Mouse (Mus musculus): ENCODE results near the gene Tmem63b.
A peak's percentile ranks its signal among the peaks of the same experiment; 100 is the strongest.

The Tmem63b gene

DNA sequence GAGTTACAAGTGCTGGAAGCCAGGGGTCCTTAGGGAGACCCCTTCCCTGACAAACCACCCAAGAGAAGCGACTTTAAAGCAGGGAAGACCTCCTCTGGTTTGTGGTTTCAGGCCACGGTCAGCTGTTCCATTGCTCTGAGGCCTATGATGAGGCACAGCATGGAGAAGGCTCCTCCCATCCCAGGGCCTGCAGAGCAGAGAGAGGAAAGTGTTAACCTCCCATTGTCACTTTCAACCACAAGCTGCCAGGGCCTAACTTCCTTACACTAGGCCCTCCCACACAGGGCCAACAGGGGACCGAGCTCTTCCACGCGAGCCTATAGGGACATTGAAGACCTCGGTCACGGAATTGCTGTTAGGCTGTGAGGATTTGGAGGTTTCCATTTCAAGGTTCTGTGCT, 16.5 kb upstream of the Tmem63b start:
- no peak for DNase-seq

DNA sequence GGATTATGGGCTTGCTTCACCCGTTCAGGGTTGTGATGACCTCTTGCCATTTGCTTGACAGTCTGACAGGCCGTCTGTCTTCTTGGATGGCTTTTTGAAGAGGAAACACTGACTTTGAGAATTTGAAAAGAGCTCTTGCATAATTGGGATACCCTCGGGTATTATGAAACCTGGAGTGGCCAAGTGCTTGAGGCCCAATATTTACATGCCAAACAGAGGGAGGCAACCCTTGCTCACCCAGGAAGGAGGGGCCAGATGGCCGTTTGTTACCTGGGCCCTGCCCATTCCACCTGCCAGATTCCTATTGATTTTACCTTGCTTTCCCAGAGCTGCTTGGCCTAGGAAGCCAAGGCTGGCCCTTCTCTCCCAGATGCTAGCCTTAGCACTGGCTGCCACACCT, 15.5 kb upstream of the Tmem63b start:
- DNase-seq = no peak

DNA sequence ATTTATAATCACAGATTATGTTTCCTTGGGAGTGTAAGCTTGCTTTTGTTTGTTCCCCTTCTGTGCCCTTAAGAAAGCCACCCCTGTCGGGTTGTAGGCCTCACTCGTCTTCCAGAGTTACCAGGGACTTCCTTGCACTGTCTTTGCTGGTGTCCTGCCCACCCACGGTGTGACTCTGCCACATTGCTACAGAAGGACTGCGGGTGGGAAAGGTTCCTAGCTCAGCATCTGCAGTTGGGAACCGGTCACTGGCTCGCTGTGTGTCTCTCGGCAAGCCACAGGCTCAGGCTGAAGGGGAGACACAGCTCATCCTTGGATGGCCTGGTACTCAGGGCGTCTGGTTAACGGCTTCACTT, 14.5 kb upstream of the Tmem63b start:
- no peak for DNase-seq

DNA sequence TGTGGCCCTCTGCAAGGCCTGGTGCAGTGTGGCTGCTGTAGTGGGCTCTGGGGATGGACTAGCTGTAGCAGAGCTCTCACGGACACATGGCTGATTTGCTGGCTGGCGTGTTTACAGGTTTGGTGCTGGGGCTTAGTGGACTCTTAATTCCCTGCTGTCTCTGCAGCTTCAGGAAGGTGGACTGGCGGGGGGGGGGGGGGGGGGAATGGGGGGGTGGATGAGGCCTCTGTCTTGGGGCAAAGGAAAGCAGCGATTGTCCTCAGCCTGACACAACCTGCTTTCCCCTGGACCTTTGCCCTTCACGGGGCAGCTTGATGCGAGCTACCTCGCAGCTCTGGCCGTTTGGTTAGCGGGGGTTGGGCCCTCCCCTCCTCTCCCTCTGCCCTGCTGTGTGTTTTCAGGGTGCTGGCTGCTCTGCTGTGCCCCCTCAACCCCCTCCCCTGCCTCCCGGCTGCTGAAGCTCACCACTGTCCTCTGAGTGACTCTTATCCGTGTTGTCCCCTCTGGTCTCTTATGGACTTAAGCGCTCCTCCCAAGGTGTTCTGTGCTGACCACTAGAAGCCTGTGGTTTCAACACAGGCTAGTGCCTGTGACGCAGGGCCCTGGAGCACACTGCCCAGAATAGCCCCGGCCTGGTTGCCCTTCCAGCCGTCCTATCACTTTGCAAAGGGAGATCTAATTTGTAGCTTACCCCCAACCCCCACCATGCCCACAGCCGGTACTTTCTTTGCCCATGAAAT, 14.0 kb upstream of the Tmem63b start:
- DNase-seq = peak in 1 of 2 experiments; percentile 46

DNA sequence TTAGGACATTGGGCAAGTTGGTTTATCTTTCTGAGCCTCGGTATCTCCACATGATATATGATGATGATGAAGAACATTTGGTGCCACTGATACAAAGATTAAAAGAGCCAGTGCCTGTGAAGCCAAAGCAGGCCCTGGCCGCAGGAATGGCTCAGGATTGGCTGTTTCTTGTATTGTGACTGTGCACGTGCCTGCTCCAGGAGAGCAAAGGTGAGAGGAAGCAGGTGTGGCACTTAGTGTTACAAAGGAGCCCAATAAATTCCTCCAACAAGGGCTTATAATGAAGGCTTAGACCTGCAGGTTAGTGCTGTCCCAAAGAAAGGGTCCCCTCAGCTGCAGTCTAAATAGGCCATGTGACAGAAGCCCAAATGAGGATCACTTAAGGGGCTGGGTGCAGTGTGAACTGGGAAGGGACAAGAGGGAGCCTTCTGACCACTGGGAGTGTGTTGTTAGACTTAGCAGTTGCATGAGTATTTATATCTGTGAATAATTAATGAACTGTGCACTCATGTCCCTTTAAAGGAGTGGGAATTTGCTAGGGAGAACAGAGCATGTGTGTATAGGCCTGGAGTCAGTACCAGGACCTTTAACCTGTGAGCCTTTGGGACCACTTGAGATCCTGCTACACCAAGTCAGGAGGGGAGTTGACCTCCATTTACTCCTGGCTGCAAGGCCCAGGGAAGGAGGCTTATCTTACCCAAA, 12.5 kb upstream of the Tmem63b start:
- no peak for DNase-seq

DNA sequence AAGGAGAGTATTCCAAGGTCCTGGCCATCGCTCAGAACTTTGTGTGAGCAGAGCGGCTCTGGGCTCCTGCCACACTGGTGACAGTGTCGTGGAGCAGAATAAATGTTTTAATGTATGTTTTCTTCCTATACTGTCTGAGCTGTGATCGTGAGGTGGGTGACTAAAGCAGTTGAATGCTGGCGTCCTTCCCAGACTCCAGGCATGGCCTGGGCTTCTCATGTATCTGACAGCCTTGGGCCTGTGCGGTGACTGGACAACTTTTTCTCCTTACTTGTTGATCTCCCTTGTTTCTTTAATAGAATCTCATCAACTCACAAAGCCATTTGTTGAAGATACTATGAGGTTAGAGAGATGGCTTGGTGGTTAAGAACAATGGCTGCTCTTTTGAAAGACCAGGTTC, 11.7 kb upstream of the Tmem63b start:
- DNase-seq = no peak

DNA sequence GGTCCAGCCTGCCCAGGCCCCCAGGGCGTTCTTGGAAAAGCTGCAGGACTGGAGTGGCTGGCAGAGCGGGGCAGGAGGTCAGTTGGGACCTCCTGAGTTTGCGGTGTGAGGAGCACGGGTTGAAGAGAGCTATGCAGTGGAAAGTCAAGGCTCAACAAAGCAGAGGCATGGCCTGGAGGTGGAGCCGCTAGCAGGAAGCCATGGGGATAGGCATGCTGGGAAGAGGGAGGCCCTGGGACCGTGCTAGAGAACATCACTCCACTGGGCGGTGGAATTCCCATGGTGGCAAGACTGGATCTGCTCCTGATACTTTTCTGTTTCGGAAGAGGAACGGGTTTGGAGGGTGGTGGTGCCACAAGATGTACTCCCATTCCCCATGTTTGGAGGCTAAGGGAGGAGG, 10.3 kb upstream of the Tmem63b start:
- DNase-seq = no peak

DNA sequence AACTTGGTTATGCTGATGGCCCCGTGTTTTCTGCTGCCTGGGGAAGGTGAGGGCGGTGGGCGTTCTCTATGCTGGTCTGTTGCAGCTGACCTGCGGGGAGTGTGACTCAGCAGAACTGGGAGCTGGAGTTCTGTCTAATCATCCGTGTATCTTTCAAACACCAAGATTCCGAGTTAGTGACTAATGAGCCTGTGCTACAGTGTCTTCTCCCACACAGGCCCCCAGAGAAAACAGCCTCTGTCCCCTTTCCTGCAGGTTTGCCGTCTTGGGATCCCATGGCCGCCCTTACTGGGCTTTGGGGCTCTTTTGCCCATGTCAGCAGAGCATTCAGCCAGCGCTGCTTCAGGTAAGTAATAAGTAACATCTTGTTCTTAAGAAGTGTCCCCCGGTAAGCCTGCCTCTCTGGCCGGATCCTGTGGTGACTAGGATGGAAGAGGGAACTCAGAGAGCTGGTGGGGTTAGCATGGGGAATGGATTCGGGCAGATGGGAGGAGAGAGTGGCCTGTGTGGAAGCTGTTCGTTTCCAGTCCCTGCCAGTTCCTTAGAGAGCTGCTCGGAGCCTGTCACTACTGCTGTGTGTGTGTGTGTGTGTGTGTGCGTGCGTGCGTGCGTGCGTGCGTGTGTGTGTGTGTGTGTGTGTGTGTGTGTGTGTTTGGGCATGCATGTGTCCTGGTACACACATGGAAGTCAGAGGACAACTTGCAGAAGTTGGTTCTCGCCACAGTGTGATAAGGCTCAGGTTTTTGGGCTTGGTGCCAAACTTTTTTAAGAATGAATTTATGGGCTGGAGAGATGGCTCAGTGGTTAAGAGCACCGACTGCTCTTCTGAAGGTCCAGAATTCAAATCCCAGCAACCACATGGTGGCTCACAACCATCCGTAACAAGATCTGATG, 8.8 kb upstream of the Tmem63b start:
- DNase-seq = no peak

DNA sequence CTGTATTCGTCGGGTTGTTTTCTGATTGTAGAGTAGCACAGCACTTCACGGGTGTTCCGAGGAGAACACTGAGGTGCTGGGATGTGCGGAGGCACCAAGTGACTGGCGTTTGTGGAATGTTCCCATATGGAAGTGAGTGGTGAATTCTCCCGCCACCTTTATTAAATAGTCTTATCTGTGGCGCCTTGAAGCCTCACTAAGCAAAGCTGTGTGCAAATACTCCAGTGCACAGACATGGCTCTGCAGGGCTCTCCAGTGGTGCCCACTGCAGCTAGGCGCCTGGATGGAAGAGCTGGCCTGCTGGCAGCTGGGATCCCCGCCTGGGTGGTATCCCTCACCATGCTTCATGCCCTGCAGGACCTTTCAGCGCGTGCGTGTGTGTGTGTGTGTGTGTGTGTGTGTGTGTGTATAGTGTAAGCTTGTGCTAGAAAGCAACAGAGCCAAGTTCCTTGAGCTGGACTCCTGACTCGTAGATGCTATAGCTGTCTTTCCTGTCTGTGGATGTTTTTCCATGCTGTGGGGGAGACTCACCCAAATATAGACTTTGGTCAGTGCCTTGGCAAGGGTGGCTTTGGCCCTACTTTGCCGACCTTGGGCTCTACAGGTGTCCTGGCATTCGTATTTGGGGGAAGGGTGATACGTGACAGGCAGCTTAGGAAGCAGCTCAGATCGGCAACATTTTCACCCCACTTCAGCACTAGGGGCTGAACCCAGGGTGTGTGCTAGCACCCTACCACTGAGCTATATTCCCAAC, 7.3 kb upstream of the Tmem63b start:
- DNase-seq = no peak

DNA sequence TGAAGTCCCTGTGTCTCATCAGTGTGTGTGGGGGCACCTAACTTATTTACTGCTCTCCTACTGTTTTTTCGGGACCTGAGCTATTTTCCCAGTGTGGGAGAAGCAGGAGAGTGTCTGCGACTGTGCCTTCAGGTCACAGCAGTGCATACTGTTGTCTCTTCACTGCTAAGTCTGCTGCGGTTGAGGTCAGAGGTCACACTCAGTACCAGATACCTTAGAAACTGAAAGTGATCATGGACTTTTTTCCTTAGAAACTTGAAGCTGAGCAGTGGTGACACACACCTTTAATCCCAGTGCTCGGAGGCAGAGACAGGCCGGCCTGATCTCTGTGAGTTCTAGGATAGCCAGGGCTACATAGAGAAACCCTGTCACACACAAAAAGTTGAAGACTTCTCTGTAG, 5.5 kb upstream of the Tmem63b start:
- no peak for DNase-seq

DNA sequence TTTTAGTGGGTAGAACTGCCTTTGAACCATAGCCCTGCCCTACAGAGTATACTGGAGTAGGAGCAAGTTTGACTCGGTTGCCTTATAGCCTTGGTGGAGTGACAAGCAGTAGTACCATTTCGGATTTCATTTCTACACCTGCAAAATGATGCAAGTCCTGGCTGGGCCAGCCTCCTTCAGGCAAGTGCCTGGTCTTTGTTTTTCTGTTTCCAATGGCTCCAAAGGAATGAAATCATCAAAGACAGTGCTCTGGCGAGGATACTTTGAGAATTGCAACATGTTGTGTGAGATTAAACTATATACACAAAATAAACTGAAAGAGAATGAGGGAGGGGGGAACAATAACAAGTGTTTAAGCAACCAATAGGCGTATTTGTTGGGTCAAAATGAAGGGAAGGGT, 3.3 kb upstream of the Tmem63b start:
- no peak for DNase-seq

DNA sequence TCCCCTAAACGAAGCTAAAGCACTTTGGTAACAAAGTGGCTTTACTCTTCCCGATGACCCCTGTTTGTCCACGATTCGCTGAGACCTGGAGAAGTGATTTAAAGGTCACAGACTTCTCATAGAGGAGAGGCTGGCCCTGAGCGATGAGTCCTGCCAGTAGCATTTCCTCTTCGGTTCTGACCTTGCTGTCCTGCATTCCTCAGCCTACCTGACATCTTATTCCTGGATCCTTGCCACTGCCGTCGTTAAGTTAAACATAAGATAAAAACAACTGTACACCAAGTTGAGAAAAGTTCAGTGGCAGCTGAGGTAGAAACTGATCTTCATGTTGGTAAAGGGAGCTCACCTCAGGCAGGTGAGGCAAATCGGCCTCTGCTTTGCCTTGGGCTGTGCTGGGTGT, 2.4 kb upstream of the Tmem63b start:
- DNase-seq = no peak

DNA sequence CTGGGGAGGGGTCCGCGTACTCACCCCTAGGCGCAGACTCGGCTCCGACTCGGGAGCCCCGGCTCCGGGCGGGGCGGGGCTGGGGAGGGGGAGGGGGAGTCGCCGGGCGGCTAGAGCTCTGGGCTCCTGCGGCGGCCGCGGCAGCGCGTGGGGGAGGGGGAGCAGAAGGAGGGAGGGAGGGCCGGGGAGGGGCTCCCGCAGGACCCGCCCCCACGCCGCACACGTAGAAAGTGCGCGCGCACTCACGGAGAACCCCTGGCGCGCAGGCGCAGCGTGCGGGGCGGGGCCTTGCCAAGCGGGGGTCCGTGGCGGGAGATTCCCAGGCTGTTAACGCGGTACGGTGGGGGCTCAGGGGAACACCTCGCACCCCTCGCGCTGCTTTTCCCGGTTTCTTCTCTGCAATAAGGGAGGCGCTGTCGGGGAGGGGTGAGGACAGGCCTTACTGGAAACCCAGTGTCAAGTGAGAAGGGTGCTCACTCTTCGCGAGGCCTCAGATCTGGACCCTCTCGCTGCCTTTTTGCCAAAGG, 549 bp downstream of the Tmem63b start, which contains the start of gene Mrpl14:
Mrpl14 (plus strand) TSS at position 230 of the 527 bp plus-strand sequence.
- peak; percentile 98 for DNase-seq

DNA sequence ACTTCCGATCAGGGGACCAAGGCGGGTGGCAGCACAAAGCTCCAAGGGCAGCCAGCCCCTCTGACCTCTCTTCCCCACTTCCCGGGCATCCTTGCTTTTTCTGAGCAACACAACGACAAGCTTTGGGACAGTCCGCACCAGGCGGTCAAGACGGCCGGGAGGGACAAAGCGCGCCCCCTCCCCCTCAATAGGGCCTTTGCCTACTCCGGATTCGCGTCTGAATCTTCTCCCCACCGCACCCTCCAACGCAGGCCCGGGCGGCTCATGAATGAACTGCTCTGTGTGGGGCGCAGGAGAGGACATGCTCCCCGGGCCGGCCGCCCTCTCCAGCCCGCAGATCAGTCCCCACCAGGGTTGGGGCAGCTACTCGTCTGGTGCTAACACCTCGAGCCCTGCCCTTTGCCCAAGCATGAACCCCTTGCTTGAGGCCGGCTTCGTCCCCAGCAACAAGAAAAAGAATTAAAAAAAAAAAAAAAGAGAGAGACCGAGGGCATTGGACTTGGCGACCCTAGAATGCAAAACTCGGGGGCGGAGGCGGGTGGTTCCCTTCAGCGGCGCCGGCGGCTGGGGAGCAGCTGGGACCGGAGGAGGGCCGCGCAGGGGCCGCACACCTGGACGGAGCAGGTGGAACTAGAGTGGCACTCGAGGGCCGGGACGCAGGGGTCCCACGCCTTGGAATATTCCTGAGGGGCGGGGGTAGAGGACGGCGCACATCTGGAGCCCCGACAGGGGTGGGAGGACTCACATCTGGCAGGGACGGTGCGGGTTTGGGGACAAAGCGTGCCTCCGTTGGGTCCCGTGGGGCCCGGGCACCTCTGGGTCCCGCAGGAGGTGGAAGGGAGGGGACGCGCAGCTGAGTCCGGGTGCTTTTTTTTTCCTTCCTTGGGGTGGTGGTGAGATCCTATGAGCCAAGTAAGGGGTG, 1.3 kb downstream of the Tmem63b start:
- DNase-seq = peak; percentile 73 to 75

DNA sequence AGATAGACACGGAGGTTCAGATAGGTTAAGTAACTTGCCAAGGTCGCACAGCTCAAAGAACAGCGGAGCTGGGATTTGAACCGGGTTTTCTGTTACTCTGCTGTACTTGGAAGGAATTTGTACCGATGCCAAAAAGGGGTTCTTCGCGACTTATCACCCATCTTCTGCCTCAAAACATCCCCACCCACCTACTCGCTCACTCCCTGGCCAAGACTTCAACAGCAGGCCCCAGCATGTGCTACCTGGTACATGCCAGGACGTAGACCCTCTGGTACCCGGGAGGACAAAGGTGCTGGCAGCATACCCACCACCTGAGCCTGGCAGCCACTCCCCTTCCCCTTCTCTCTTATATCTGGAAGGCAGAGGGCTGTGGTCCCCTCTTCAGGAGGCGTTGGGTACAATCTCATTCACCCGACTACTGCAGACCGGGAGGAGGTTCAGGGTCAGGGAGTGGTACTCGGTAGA, 2.0 kb downstream of the Tmem63b start:
- DNase-seq = peak; percentile 61 to 63

DNA sequence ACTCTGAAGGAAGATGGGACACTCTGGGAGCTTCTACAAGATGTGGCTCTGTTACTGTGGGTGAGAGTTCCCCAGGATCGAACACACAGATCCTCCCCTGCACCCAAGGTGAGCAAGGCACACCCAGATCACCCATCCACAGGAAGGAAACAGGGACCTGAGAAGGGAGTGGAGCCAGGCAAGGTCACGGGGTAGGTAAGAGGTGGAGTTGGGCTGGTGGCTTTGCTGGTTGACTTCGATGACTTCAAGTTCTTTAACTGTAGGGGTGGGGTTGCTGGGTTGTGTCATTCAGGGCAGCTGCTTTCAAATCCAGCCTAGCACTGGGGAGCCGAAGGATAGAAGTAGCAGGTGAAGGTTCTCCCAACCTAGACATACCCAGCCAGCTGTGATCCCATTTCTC, 3.9 kb downstream of the Tmem63b start:
- no peak for DNase-seq

DNA sequence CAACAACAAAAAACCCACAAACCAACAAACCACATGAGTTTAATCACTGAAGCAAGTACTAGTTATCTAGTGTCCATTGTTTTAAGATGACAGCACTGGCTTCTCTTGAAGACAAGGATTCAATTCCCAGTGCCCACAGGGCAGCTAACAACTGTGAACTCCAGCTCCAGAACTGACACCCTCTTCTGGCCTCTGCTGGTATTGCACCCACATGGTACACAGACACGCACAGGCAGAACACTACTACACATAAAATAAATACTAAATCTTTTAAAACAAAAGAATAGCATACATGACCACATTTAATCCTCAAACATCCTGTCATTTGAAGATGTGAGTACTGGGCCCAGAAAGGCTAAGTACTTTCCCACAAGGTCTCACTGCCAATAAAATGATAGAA, 5.1 kb downstream of the Tmem63b start:
- peak; percentile 58 to 74 for DNase-seq

DNA sequence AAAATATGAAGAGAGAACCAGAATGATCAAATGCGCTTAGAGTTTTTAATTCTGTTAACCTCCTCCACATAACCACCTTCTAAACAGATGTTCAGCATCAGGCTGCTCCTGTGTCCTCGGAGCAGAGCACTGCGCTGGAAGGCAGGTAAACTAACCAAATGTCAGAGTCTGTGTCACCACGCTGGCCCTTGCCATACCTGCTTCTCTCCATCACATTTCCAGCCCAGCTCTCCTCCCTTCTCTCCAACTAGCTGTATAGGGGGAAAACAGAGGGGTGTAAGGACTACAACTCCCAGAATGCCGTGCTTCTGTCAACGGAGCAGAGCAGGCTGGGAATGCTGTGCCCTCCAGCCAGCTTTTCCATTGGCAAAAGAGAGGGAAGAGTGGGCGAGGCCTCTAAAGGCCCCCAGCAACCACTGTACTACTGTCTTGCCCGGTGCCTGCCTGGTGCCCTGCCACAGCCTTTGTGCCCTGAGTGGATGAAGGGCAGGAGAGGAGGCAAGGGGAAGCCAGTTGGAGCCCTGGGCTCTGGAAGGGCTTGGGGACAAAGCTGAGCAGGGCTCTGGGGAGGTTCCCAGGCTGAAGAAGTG, 6.2 kb downstream of the Tmem63b start:
- peak; percentile 82 to 85 for DNase-seq

DNA sequence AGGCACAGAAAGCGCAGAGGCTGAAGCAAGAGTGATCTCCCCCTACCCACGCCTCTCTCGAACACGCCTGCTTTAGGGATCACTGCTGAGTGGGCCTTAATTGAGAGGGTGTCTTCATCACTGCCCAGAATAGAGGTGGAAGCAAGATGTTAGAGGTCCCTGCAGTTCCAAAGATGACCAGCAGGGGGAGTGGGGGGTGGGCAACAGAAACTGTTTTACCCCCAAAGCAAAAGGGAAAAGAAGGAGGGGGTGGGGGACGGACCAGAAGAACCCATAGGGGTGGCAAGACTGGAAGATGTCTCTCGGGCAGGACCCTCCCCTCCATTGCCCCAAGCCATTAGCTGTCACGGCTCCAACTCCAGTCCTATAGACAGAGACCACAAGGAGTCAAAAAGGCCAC, 8.6 kb downstream of the Tmem63b start:
- peak; percentile 90 to 95 for DNase-seq

DNA sequence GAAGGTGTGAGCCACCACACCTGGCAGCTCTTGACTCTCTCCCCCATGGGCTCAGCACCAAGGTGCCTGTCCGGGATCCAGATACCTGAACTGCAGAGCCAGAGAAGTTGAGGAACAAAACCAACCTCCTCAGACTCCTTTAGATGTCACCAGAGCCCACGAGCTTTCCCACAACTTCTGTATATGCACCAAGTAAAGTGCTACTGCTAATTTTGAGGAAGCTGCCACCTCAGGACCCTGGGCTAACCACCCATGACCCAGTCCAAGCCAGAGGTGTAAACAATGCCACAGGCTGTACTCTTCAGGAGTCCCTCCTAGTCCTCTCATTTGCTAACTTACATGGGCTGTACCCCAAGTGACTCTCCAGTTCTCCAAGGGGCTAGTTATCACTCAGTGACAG, 14.1 kb downstream of the Tmem63b start:
- DNase-seq = no peak

DNA sequence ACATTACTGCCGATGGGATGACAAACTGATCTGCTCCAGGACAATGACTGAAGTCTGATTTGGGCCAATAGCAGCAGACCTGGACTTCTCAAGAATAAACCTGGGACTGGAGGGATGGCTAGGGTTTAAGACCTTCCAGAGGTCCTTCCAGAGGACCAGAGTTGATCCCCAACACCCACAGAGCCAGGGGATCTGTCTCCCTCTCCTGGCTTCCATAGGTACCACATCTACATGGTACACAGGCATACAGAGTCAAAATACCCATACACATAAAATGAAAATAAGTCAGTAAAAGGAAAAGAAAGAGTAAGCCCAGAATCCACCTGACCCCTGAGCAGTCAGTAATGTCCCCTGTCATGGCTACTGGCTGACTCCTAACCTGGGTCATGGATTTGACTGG, 14.9 kb downstream of the Tmem63b start:
- peak in 1 of 2 experiments; percentile 24 for DNase-seq

All from cerebellum, postnatal 10 days (tissue).